In genomic region chr1:157080071-157080470, GRCm38 (mm10) we compare ENCODE assay signal across 23 mouse cellular contexts. TPM values are rescaled to one million over a fixed set of nuclear protein-coding genes. Genes with fewer than 3 reads are reported as not detected.
A peak's percentile ranks its signal among the peaks of the same experiment; 100 is the strongest.
DNase-seq lines count a peak whose midpoint lies in the region; ATAC-seq and TF ChIP-seq lines count a peak whose summit lies in the region.
"Had no signal": no experiment of that assay in that cellular context is flagged by ENCODE, and none has a peak within 500 bp of the region (broad histone marks: within the 10 kb centered on the region; RNA-seq: fewer than 3 reads in every experiment).

No protein-coding gene starts in this region.

- H3K27ac ChIP-seq in intestine, embryonic 15.5 days: no peak overlapping the region
- H3K27ac ChIP-seq in intestine, postnatal 0 days (ENCODE audit: low read depth, low read length): no peak overlapping the region
- H3K27ac ChIP-seq in midbrain, embryonic 13.5 days: peak overlapping the region; percentile 30; the same call in 1 of the 2 replicates
- no peak overlapping the region for H3K27ac ChIP-seq in midbrain, postnatal 0 days (ENCODE audit: low read depth, low read length)
- H3K27ac ChIP-seq in embryonic facial prominence, embryonic 13.5 days: 0 out of 2 replicates have a peak overlapping the region, but pooled peaks have one; percentile 9
- H3K27ac ChIP-seq in stomach, embryonic 16.5 days (ENCODE audit: low read length): peak overlapping the region; percentile 11; the same call in 1 of the 2 replicates
- H3K27ac ChIP-seq: neural tube, embryonic 15.5 days had no signal

- no peak overlapping the region; the same call in 1 of the 2 replicates for H3K4me2 ChIP-seq in intestine, embryonic 15.5 days (replicated peaks)
- H3K4me2 ChIP-seq in intestine, postnatal 0 days (replicated peaks; ENCODE audit: low read depth): no peak overlapping the region; the same call in 1 of the 2 replicates
- H3K4me2 ChIP-seq in midbrain, embryonic 13.5 days (replicated peaks): no peak overlapping the region
- H3K4me2 ChIP-seq in midbrain, postnatal 0 days (ENCODE audit: low read depth, low read length, poor library complexity, severe bottlenecking): no peak overlapping the region
- no peak overlapping the region for H3K4me2 ChIP-seq in embryonic facial prominence, embryonic 13.5 days
- H3K4me2 ChIP-seq in stomach, embryonic 16.5 days (ENCODE audit: low read depth, low read length): no peak overlapping the region
- H3K4me2 ChIP-seq: hindbrain, embryonic 13.5 days; liver, embryonic 11.5 days; neural tube, embryonic 15.5 days had no signal

- WGBS in intestine, embryonic 15.5 days: 68% methylated on average over 7 of the region's 7 CpGs
- 57% methylated on average over 7 of the region's 7 CpGs for WGBS in intestine, postnatal 0 days
- WGBS in midbrain, embryonic 13.5 days: 64% methylated on average over 7 of the region's 7 CpGs
- 80% methylated on average over 7 of the region's 7 CpGs for WGBS in midbrain, postnatal 0 days
- 78% methylated on average over 7 of the region's 7 CpGs for WGBS in embryonic facial prominence, embryonic 13.5 days
- WGBS in stomach, embryonic 16.5 days: 66% methylated on average over 7 of the region's 7 CpGs

- H3K4me3 ChIP-seq in intestine, embryonic 15.5 days (replicated peaks): no peak overlapping the region
- H3K4me3 ChIP-seq in intestine, postnatal 0 days (ENCODE audit: low read depth, low read length): no peak overlapping the region
- H3K4me3 ChIP-seq in midbrain, embryonic 13.5 days (replicated peaks): no peak overlapping the region
- H3K4me3 ChIP-seq in midbrain, postnatal 0 days (ENCODE audit: low read depth, low read length): no peak overlapping the region
- no peak overlapping the region for H3K4me3 ChIP-seq in embryonic facial prominence, embryonic 13.5 days
- H3K4me3 ChIP-seq in stomach, embryonic 16.5 days (replicated peaks; ENCODE audit: low read length): no peak overlapping the region
- H3K4me3 ChIP-seq: hindbrain, embryonic 13.5 days; megakaryocyte, embryonic 14.5 days; neural tube, embryonic 15.5 days had no signal

- no peak overlapping the region for H3K9ac ChIP-seq in intestine, embryonic 15.5 days
- no peak overlapping the region for H3K9ac ChIP-seq in intestine, postnatal 0 days (ENCODE audit: low read depth, low read length)
- H3K9ac ChIP-seq in midbrain, embryonic 13.5 days (replicated peaks): no peak overlapping the region
- no peak overlapping the region for H3K9ac ChIP-seq in midbrain, postnatal 0 days (replicated peaks; ENCODE audit: low read length, poor library complexity, severe bottlenecking)
- H3K9ac ChIP-seq in embryonic facial prominence, embryonic 13.5 days: no peak overlapping the region
- H3K9ac ChIP-seq in stomach, embryonic 16.5 days (ENCODE audit: low read length): no peak overlapping the region
- H3K9ac ChIP-seq: hindbrain, embryonic 13.5 days; neural tube, embryonic 15.5 days had no signal

- no peak for TF ChIP-seq CTCF in intestine, postnatal 0 days (IDR thresholded peaks at IDR 0.05; ENCODE audit: low read depth)
- TF ChIP-seq CTCF in midbrain, postnatal 0 days (IDR thresholded peaks at IDR 0.05): no peak

- H3K4me1 ChIP-seq in intestine, embryonic 15.5 days (replicated peaks): peaks cover 8% of the 10 kb centered on the region
- H3K4me1 ChIP-seq in intestine, postnatal 0 days (replicated peaks; ENCODE audit: control insufficient read depth, insufficient read depth, low read length): no peaks in the 10 kb centered on the region
- H3K4me1 ChIP-seq in midbrain, embryonic 13.5 days (replicated peaks): peaks cover 18% of the 10 kb centered on the region
- no peaks in the 10 kb centered on the region for H3K4me1 ChIP-seq in midbrain, postnatal 0 days (ENCODE audit: insufficient read depth, low read length)
- peaks cover 18% of the 10 kb centered on the region for H3K4me1 ChIP-seq in embryonic facial prominence, embryonic 13.5 days
- H3K4me1 ChIP-seq in stomach, embryonic 16.5 days (ENCODE audit: control insufficient read depth, insufficient read depth, low read length): peaks cover 2% of the 10 kb centered on the region; the same call in 1 of the 2 replicates

- peak; percentile 12; the same call in 1 of the 2 replicates for ATAC-seq in intestine, embryonic 15.5 days
- ATAC-seq in intestine, postnatal 0 days: no peak
- ATAC-seq in midbrain, embryonic 13.5 days: no peak
- no peak for ATAC-seq in midbrain, postnatal 0 days (ENCODE audit: low FRiP score)
- no peak for ATAC-seq in embryonic facial prominence, embryonic 13.5 days (ENCODE audit: insufficient number of reproducible peaks, insufficient read depth, low FRiP score, low TSS enrichment, low read depth)
- no peak for ATAC-seq in stomach, embryonic 16.5 days (ENCODE audit: insufficient read depth, low FRiP score)
- ATAC-seq: activated CD4-positive, CD25-positive, alpha-beta regulatory T cell, adult 4 months had no signal

- no peaks in the 10 kb centered on the region for H3K36me3 ChIP-seq in intestine, embryonic 15.5 days
- no peaks in the 10 kb centered on the region for H3K36me3 ChIP-seq in intestine, postnatal 0 days (ENCODE audit: control insufficient read depth, insufficient read depth)
- H3K36me3 ChIP-seq in midbrain, embryonic 13.5 days: no peaks in the 10 kb centered on the region
- no peaks in the 10 kb centered on the region for H3K36me3 ChIP-seq in midbrain, postnatal 0 days (ENCODE audit: insufficient read depth, low read length)
- no peaks in the 10 kb centered on the region for H3K36me3 ChIP-seq in embryonic facial prominence, embryonic 13.5 days
- H3K36me3 ChIP-seq in stomach, embryonic 16.5 days (ENCODE audit: control insufficient read depth, insufficient read depth, low read length): no peaks in the 10 kb centered on the region
- H3K36me3 ChIP-seq: hindbrain, embryonic 13.5 days; neural tube, embryonic 15.5 days had no signal

- H3K9me3 ChIP-seq in intestine, embryonic 15.5 days: no peaks in the 10 kb centered on the region
- H3K9me3 ChIP-seq in intestine, postnatal 0 days (ENCODE audit: control insufficient read depth): no peaks in the 10 kb centered on the region
- H3K9me3 ChIP-seq in midbrain, embryonic 13.5 days: no peaks in the 10 kb centered on the region
- H3K9me3 ChIP-seq in midbrain, postnatal 0 days (ENCODE audit: low read length): no peaks in the 10 kb centered on the region
- no peaks in the 10 kb centered on the region for H3K9me3 ChIP-seq in embryonic facial prominence, embryonic 13.5 days
- H3K9me3 ChIP-seq in stomach, embryonic 16.5 days (replicated peaks; ENCODE audit: control insufficient read depth, low read length): no peaks in the 10 kb centered on the region
- H3K9me3 ChIP-seq: hindbrain, embryonic 13.5 days; megakaryocyte, embryonic 14.5 days; neural tube, embryonic 15.5 days had no signal

- no peaks in the 10 kb centered on the region for H3K27me3 ChIP-seq in intestine, embryonic 15.5 days (replicated peaks)
- no peaks in the 10 kb centered on the region for H3K27me3 ChIP-seq in intestine, postnatal 0 days (replicated peaks; ENCODE audit: control insufficient read depth, insufficient read depth, low read length)
- 0 out of 2 replicates have a peak, but pooled peaks cover 2% of the 10 kb centered on the region for H3K27me3 ChIP-seq in midbrain, embryonic 13.5 days
- no peaks in the 10 kb centered on the region for H3K27me3 ChIP-seq in midbrain, postnatal 0 days (ENCODE audit: insufficient read depth, low read length)
- no peaks in the 10 kb centered on the region for H3K27me3 ChIP-seq in embryonic facial prominence, embryonic 13.5 days
- H3K27me3 ChIP-seq in stomach, embryonic 16.5 days (ENCODE audit: control insufficient read depth, insufficient read depth, low read length): no peaks in the 10 kb centered on the region
- H3K27me3 ChIP-seq: neural tube, embryonic 15.5 days had no signal

- no peak for DNase-seq in midbrain, postnatal 0 days (ENCODE audit: low spot score)
- no peak for DNase-seq in urinary bladder, postnatal 10 days (ENCODE audit: low spot score)
- DNase-seq: cerebellum, adult 11-12 months; gastrocnemius, postnatal 36 days; lung, adult 2 months; thymus, adult 18-20 months had no signal

RNA-seq across cellular contexts. Expression of gene Tex35, which starts 28.4 kb away (rescaled TPM):
- polyA plus RNA-seq in intestine, embryonic 15.5 days (2015; fragmentation: Nextera tagmentation; extraction: Ambion mirVana): not detected in 2 replicates
- polyA plus RNA-seq in intestine, postnatal 0 days (2015; fragmentation: Nextera tagmentation; extraction: Ambion mirVana): not detected in 2 replicates
- polyA plus RNA-seq in midbrain, embryonic 13.5 days (2015; fragmentation: Nextera tagmentation; extraction: Ambion mirVana): not detected in 2 replicates
- total RNA-seq in midbrain, postnatal 0 days (2014; rRNA removed): not detected in 2 replicates
- polyA plus RNA-seq in midbrain, postnatal 0 days (2015; fragmentation: Nextera tagmentation; extraction: Ambion mirVana): not detected in 2 replicates
- not detected in 2 replicates for polyA plus RNA-seq in embryonic facial prominence, embryonic 13.5 days (2015; fragmentation: Nextera tagmentation; extraction: Ambion mirVana)
- not detected in 2 replicates for polyA plus RNA-seq in stomach, embryonic 16.5 days (2015; fragmentation: Nextera tagmentation; extraction: Ambion mirVana)
- total RNA-seq: adrenal gland, postnatal 14 days; ES-E14; gastrocnemius, postnatal 36 days; heart, adult 8-10 months; left cerebral cortex, postnatal 25 days had no signal
- polyA plus RNA-seq: forebrain, embryonic 14.5 days; heart, postnatal 0 days; hindbrain, embryonic 13.5 days; intestine, embryonic 14.5 days; liver, embryonic 11.5 days; neural tube, embryonic 15.5 days had no signal

Comparison
In these comparisons a context has a peak if more than half of its experiments do, and no peak if none do; other contexts are left out.
1. H3K27ac ChIP-seq: peak in midbrain, embryonic 13.5 days (single experiment), embryonic facial prominence, embryonic 13.5 days (single experiment) and stomach, embryonic 16.5 days (single experiment); none in intestine, embryonic 15.5 days (single experiment), intestine, postnatal 0 days (single experiment) and midbrain, postnatal 0 days (single experiment).